Mouse (Mus musculus): ENCODE results near the gene Hnrnpd. TPM values are rescaled to one million over a fixed set of nuclear protein-coding genes. Genes with fewer than 3 reads are reported as not detected.
A peak's percentile ranks its signal among the peaks of the same experiment; 100 is the strongest.

The Hnrnpd gene
- total RNA-seq (2017) = 109 and 121 TPM in 2 replicates

GRCm38 (mm10) chr5:99978699-99979442 is at the start of gene Hnrnpd, which contains the start of gene 4930524J08Rik:
Gene Hnrnpd, minus strand, starts transcription at chr5:99978938.
Gene 4930524J08Rik, plus strand, starts transcription at chr5:99979061.
- peak; percentile 84 to 87 for ATAC-seq (replicated peaks in 1 of 2; ENCODE audit: insufficient read depth in 1 of 2, low FRiP score in 2 of 2, low TSS enrichment in 1 of 2, low read depth in 1 of 2, poor library complexity in 2 of 2, severe bottlenecking in 2 of 2)

DNA sequence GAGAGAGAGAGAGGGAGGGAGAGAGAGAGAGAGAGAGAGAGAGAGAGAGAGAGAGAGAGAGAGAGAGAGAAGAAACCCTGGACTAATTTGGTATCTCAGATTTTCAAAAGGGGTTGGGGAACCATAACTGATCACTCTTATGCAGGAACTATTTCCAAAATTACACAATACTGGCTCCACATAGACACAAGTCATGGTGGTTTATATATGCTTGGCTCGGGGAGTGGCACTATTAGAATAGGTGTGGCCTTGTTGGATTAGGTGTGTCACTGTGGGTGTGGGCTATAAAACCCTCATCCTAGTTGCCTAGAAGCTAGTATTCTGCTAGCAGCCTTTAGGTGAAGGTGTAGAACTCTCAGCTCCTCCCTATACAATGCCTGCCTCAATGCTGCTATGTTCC is 46.1 kb upstream of the Hnrnpd start:
- ATAC-seq (replicated peaks in 1 of 2; ENCODE audit: insufficient read depth in 1 of 2, low FRiP score in 2 of 2, low TSS enrichment in 1 of 2, low read depth in 1 of 2, poor library complexity in 2 of 2, severe bottlenecking in 2 of 2) = no peak

GRCm38 (mm10) chr5:100024403-100024802 is 45.7 kb upstream of the Hnrnpd start:
- no peak for ATAC-seq (replicated peaks in 1 of 2; ENCODE audit: insufficient read depth in 1 of 2, low FRiP score in 2 of 2, low TSS enrichment in 1 of 2, low read depth in 1 of 2, poor library complexity in 2 of 2, severe bottlenecking in 2 of 2)

DNA sequence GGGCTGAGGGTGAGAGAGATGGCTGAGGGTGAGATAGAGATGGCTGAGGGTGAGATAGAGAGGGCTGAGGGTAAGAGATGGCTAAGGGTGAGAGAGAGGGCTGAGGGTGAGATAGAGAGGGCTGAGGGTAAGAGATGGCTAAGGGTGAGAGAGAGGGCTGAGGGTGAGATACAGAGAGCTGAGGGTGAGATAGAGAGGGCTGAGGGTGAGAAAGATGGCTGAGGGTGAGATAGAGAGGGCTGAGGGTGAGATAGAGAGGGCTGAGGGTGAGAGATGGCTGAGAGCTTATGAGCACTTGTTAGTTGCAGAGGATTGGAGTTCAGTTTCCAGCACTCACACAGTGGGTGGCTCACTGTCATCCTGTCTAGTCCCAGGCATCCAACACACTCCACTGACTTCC is 41.4 kb upstream of the Hnrnpd start:
- no peak for ATAC-seq (replicated peaks in 1 of 2; ENCODE audit: insufficient read depth in 1 of 2, low FRiP score in 2 of 2, low TSS enrichment in 1 of 2, low read depth in 1 of 2, poor library complexity in 2 of 2, severe bottlenecking in 2 of 2)

DNA sequence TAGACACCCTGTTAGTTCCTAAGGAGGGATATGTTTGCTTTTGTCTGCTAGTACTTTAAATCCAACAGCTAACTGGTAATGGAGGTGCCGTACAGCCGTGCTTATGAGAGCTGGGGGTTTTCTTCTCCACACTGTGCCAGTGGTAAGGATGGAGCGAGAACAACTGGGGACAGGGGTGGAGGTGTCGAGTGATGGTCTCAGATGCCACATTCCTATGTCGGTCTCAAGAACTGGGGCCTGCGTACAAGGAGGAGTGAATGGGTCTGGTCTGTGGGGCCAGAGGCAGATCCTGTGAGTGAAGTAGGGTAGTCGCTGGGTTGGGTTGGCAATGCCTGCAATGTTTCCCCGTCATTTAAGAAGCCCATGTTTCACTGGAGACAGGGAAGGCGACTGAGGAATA is 33.9 kb upstream of the Hnrnpd start:
- ATAC-seq (replicated peaks in 1 of 2; ENCODE audit: insufficient read depth in 1 of 2, low FRiP score in 2 of 2, low TSS enrichment in 1 of 2, low read depth in 1 of 2, poor library complexity in 2 of 2, severe bottlenecking in 2 of 2) = no peak

DNA sequence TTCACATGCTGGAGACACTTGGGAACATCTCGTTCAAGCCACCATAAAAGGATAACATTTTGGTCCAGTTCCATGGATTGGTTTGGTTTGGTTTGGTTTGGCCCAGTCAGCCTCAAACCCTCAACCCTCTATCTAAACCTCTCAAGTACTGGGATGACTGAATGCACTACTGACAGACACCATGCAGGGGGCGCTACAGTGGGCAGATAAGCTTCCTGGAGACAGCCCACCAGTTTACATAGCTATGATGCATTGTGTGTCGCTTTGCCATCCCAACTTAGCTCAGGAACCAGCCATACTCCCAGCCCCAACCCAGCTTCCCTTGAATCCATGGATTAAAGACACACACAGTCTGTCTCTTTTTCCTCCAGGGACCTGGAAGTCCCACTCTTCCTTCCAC is 29.7 kb upstream of the Hnrnpd start:
- no peak for ATAC-seq (replicated peaks in 1 of 2; ENCODE audit: insufficient read depth in 1 of 2, low FRiP score in 2 of 2, low TSS enrichment in 1 of 2, low read depth in 1 of 2, poor library complexity in 2 of 2, severe bottlenecking in 2 of 2)

DNA sequence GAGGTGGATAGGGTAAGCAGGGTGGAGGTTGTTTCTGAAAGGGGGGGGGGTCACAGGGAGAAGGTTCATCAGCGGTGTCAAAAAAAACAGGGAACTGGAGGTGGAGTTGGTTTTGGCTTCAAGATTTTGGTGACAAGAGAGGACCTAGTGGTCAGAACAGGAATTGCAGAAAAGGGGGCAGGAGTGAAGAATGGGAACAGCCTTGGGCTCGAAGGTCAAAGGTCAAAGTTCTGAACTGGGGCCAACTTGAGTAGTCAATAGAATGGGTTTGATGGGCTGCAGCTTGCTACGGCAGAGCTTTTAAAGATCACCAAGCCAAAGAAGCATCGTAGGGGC is 28.3 kb upstream of the Hnrnpd start:
- no peak for ATAC-seq (replicated peaks in 1 of 2; ENCODE audit: insufficient read depth in 1 of 2, low FRiP score in 2 of 2, low TSS enrichment in 1 of 2, low read depth in 1 of 2, poor library complexity in 2 of 2, severe bottlenecking in 2 of 2)

DNA sequence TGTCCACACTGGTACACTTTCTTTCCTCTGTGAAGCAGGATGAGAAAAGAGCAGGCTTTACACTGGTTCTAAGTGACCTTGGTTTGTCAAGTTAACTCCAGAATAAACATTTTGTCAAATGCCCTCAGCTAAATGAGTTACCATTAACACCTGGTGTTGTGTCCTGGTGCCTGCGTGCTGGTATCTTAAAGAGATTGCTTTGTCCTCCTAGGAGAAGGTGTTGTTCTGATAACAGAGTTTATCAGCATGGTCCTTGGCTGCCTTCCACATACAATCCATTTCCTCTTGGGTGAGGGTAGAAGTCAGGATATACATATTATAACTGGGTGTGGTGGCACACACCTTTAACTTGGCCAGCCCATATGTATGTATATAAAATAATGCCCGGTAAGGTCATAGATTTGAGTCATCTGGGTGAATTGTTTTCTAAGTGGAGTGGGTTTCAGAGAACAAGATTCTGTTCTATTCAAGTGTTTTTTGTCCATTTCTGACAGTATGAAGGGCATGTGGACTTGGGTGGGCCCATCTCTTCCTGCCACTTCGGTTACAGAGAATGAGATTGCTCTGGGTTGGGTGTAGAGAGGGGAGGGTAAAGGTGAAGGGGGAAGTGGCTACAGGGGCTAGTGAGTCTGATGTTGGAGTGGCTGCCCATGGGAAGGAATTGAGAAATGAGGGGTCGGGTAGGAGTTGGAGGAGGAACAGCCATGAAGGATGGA is 27.7 kb upstream of the Hnrnpd start:
- no peak for ATAC-seq (replicated peaks in 1 of 2; ENCODE audit: insufficient read depth in 1 of 2, low FRiP score in 2 of 2, low TSS enrichment in 1 of 2, low read depth in 1 of 2, poor library complexity in 2 of 2, severe bottlenecking in 2 of 2)

DNA sequence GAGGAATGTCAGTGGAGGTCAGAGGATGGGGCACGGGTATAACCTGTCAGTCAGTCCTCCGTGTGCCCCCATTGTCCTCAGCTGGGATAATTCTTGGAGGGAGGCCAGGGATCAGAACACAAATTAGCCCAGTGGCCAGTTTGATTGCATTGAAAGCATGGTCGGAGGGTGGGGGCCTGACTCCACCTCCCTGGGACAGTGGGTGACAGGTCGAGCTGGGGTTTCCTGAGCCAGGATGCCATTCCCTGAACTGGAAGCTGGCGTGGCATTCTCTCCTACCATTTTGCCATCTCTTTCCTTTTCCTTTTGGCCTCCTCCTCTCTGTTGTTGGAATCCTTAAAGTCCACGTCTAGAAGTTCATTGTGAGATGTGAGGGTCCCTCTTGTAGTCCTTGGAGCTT is 27.2 kb upstream of the Hnrnpd start:
- no peak for ATAC-seq (replicated peaks in 1 of 2; ENCODE audit: insufficient read depth in 1 of 2, low FRiP score in 2 of 2, low TSS enrichment in 1 of 2, low read depth in 1 of 2, poor library complexity in 2 of 2, severe bottlenecking in 2 of 2)

- ATAC-seq (replicated peaks in 1 of 2; ENCODE audit: insufficient read depth in 1 of 2, low FRiP score in 2 of 2, low TSS enrichment in 1 of 2, low read depth in 1 of 2, poor library complexity in 2 of 2, severe bottlenecking in 2 of 2) = no peak
Observed at GRCm38 (mm10) chr5:100005431-100005830, 26.7 kb upstream of the Hnrnpd start.

DNA sequence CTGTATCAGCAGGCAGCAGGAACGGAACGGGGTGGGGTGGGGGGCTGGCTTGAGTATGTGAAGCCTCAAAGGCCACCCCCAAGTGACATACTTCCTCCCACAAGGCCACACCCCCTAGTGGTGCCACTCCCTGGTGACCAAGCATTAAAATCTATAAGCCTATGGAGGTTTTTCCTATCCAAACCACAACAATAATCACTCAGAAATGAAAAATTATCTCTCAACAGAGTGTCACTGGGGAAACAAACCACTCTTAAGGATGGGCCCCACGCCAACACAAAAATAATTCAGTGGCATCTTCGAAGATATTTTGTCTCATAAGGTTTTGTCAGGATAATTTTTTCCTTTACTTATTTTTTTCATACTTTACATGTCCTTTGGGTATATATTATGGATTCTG is 25.2 kb upstream of the Hnrnpd start:
- no peak for ATAC-seq (replicated peaks in 1 of 2; ENCODE audit: insufficient read depth in 1 of 2, low FRiP score in 2 of 2, low TSS enrichment in 1 of 2, low read depth in 1 of 2, poor library complexity in 2 of 2, severe bottlenecking in 2 of 2)

GRCm38 (mm10) chr5:100000500-100000899 is 21.8 kb upstream of the Hnrnpd start:
- ATAC-seq (replicated peaks in 1 of 2; ENCODE audit: insufficient read depth in 1 of 2, low FRiP score in 2 of 2, low TSS enrichment in 1 of 2, low read depth in 1 of 2, poor library complexity in 2 of 2, severe bottlenecking in 2 of 2) = no peak

DNA sequence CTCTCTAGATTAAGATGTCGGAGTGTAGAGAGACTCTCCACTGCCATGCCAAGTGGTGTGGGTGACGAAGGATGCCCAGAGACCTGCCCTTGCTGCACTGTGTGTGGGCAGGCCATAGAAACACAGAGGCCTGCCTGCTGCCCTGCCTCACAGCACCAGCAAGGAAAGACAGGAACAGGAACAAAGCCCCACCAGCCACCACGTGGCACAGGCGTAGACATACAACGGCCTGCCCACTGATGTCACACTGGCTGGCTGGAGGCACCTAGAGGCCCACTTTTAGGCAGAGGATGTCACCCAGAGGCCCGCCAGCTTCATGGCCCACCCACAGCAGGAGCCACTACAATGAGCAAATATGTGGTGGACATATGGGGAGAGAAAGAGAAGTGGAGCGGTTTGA is 21.3 kb upstream of the Hnrnpd start:
- ATAC-seq (replicated peaks in 1 of 2; ENCODE audit: insufficient read depth in 1 of 2, low FRiP score in 2 of 2, low TSS enrichment in 1 of 2, low read depth in 1 of 2, poor library complexity in 2 of 2, severe bottlenecking in 2 of 2) = peak in 1 of 2 experiments; percentile 53; a peak in 2 of 4 replicates

DNA sequence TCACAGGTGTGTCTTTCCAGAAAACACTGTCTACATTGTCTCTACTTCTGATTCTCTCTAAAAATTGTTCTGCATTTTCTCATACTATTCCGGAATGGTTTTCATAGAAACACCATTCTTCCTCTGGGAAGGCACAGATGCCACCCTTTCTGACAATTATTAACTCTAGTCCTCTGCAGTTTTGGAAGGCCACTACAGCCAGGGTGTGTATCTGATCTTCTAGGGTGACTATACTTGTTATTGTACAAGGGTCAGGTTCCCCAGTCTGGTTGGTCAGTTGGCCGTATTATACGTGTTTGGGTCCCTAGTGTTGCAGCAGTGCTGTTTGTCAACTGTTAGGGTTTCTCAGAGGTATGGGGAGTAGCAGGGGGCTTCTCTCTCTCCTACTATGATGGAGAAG is 15.9 kb upstream of the Hnrnpd start:
- no peak for ATAC-seq (replicated peaks in 1 of 2; ENCODE audit: insufficient read depth in 1 of 2, low FRiP score in 2 of 2, low TSS enrichment in 1 of 2, low read depth in 1 of 2, poor library complexity in 2 of 2, severe bottlenecking in 2 of 2)

- ATAC-seq (replicated peaks in 1 of 2; ENCODE audit: insufficient read depth in 1 of 2, low FRiP score in 2 of 2, low TSS enrichment in 1 of 2, low read depth in 1 of 2, poor library complexity in 2 of 2, severe bottlenecking in 2 of 2) = no peak
Observed at GRCm38 (mm10) chr5:99994166-99994565, 15.4 kb upstream of the Hnrnpd start.

GRCm38 (mm10) chr5:99983452-99984061 is 4.8 kb upstream of the Hnrnpd start:
- no peak for ATAC-seq (replicated peaks in 1 of 2; ENCODE audit: insufficient read depth in 1 of 2, low FRiP score in 2 of 2, low TSS enrichment in 1 of 2, low read depth in 1 of 2, poor library complexity in 2 of 2, severe bottlenecking in 2 of 2)

GRCm38 (mm10) chr5:99977516-99978301 is 1.0 kb downstream of the Hnrnpd start:
- peak; percentile 19 to 48; a peak in 3 of 4 replicates for ATAC-seq (replicated peaks in 1 of 2; ENCODE audit: insufficient read depth in 1 of 2, low FRiP score in 2 of 2, low TSS enrichment in 1 of 2, low read depth in 1 of 2, poor library complexity in 2 of 2, severe bottlenecking in 2 of 2)
